Comparison of ENCODE assay signal across 9 mouse cellular contexts in the genomic region with DNA sequence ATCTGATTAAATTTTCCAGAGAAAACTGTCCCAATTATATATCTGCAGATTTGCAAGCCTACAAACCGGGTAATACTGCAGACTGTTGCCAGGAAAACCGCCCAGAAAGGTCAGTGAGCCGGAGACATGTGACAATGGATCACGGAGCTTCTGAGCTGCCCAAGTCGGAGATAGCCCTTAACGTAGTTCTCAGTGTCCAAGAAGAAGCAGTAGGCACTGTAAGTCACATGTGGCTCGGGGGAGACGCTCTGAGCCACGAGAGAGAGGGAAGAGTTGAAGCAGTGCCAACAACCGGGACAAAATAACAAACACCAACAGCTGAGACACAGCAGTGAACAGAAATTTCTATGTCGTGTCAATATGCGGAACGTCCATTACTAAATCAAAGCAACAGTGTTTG.
DNase-seq lines count a peak whose midpoint lies in the region; TF ChIP-seq lines count a peak whose summit lies in the region.
"Had no signal": no experiment of that assay in that cellular context is flagged by ENCODE, and none has a peak within 500 bp of the region (broad histone marks: within the 10 kb centered on the region; RNA-seq: fewer than 3 reads in every experiment).

No protein-coding gene starts in this region.

- TF ChIP-seq POLR2A in kidney, adult 2 months (IDR thresholded peaks at IDR 0.05; ENCODE audit: low read depth, low read length) = no peak
- no peak for TF ChIP-seq POLR2A in cerebellum, adult 2 months (IDR thresholded peaks at IDR 0.05; ENCODE audit: borderline replicate concordance, insufficient read depth, low read length)

- H3K4me1 ChIP-seq in kidney, adult 2 months (ENCODE audit: control insufficient read depth, insufficient read depth, low read length) = no peaks in the 10 kb centered on the region
- no peaks in the 10 kb centered on the region; the same call in 1 of the 2 replicates for H3K4me1 ChIP-seq in cerebellum, adult 2 months (ENCODE audit: control insufficient read depth, insufficient read depth, low read length)
- H3K4me1 ChIP-seq: limb, embryonic 12.5 days; stomach, embryonic 15.5 days had no signal

- DNase-seq in kidney, adult 2 months = peak; percentile 14
- DNase-seq in kidney, adult 11 months = no peak
- DNase-seq in adrenal gland, postnatal 14 days = peak; percentile 5
- DNase-seq in cerebellum, adult 2 months = peak; percentile 39 to 42
- DNase-seq in layer of hippocampus, adult 9-11 months = peak; percentile 55
- no peak for DNase-seq in yolk sac, embryonic 10.5 days (ENCODE audit: low spot score)
- no peak for DNase-seq in spleen, postnatal 14 days (ENCODE audit: low spot score in 2 of 2)

- no peaks in the 10 kb centered on the region for H3K27me3 ChIP-seq in kidney, adult 2 months (replicated peaks; ENCODE audit: control insufficient read depth, insufficient read depth, low read length)
- H3K27me3 ChIP-seq in cerebellum, adult 2 months (ENCODE audit: control insufficient read depth, insufficient read depth, low read length) = no peaks in the 10 kb centered on the region
- H3K27me3 ChIP-seq: limb, embryonic 12.5 days; stomach, embryonic 15.5 days had no signal

- no peak overlapping the region for H3K27ac ChIP-seq in kidney, adult 2 months (ENCODE audit: insufficient read depth, low read depth, low read length)
- H3K27ac ChIP-seq in cerebellum, adult 2 months (ENCODE audit: insufficient read depth, low read length) = no peak overlapping the region
- H3K27ac ChIP-seq: limb, embryonic 12.5 days; stomach, embryonic 15.5 days had no signal

- no peak overlapping the region for H3K4me3 ChIP-seq in kidney, adult 2 months (ENCODE audit: insufficient read depth, low read depth, low read length)
- peak overlapping the region; percentile 37 for H3K4me3 ChIP-seq in cerebellum, adult 2 months (replicated peaks; ENCODE audit: insufficient read depth, low read depth, low read length)
- H3K4me3 ChIP-seq: limb, embryonic 12.5 days; stomach, embryonic 15.5 days had no signal

- no peak for TF ChIP-seq CTCF in kidney, adult 2 months (conservative IDR thresholded peaks at IDR 0.05; ENCODE audit: insufficient read depth, insufficient read length, low read depth, low read length)
- TF ChIP-seq CTCF in cerebellum, adult 2 months (IDR thresholded peaks at IDR 0.05; ENCODE audit: borderline replicate concordance, insufficient read depth, low read depth, low read length) = no peak

- H3K36me3 ChIP-seq in kidney, adult 2 months (ENCODE audit: control insufficient read depth, insufficient read depth, low read length) = no peaks in the 10 kb centered on the region
- H3K36me3 ChIP-seq: stomach, embryonic 15.5 days had no signal

- WGBS in kidney, adult 2 months = 62% methylated on average over 13 of the region's 13 CpGs
- 7% methylated on average over 13 of the region's 13 CpGs for WGBS in cerebellum, adult 2 months

Comparison
In these comparisons a context has a peak if more than half of its experiments do, and no peak if none do; other contexts are left out.
1. DNase-seq: peak in kidney, adult 2 months (single experiment), adrenal gland, postnatal 14 days (single experiment), cerebellum, adult 2 months (2 of 2) and layer of hippocampus, adult 9-11 months (single experiment); none in kidney, adult 11 months (single experiment), yolk sac, embryonic 10.5 days (single experiment) and spleen, postnatal 14 days (0 of 2).